Mouse (Mus musculus): ENCODE data around the gene Mef2c. TPM values are rescaled to one million over a fixed set of nuclear protein-coding genes. Genes with fewer than 3 reads are reported as not detected.

Mef2c gene
- polyA plus RNA-seq, 1 experiment from 2014 or later: 13.0 TPM

DNA sequence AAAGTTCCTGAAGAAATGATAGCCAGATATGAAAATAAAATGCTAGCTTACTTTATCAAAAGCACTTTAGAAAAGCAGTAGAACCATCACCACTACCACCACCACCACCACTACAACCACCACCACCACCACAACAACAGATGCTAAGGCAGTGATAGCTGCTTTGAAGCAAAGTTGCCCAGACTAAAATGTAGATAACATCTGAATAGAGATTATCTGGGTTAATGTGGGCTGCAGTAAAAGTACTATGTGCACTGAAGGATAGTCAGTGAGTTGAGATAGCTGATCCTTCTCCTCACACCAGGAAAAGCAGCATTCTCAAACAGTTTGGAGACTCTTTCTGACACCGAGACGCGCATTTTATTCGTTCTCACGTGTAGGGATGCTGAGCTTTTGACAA lies 87.1 kb downstream of the Mef2c start:
- Histone ChIP-seq H3K27ac (ENCODE audit: low read length) (no peak overlapping the region), H3K27me3 (ENCODE audit: control insufficient read depth, insufficient read depth, low read depth, low read length) (no peaks in the 10 kb centered on the region), H3K9ac (ENCODE audit: low read depth, low read length) (no peak overlapping the region), H3K4me1 (ENCODE audit: control insufficient read depth, low read depth, low read length) (no peaks in the 10 kb centered on the region; the same call in 1 of the 2 replicates), H3K36me3 (ENCODE audit: control insufficient read depth, insufficient read depth) (no peaks in the 10 kb centered on the region), H3K9me3 (replicated peaks; ENCODE audit: control insufficient read depth, low read length) (no peaks in the 10 kb centered on the region), H3K4me2 (ENCODE audit: low read depth, low read length) (no peak overlapping the region), H3K4me3 (ENCODE audit: low read depth, low read length) (no peak overlapping the region)
- WGBS (ENCODE audit: insufficient replicate concordance): 52% methylated on average over 5 of the region's 5 CpGs
- no peak for ATAC-seq (ENCODE audit: low read depth)

DNA sequence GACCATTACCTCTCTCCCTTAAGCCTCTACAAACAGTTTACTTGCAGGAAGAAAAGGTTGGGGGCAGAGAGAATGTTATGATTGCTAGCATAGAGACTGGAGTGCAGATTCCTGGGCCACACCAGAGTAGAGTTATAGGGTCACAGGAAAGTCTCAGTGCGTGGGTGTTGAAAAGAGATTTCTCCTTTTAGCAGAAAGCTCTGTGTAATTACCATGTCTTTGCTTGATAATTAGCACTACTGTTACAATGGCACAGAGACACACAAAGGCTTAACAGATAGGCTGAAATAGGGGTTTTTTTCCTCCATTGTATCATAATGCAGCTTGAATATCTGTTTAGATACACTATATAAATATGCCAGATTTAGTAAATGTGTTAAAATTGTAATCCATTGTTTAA lies 91.6 kb downstream of the Mef2c start:
- H3K36me3 ChIP-seq (ENCODE audit: control insufficient read depth, insufficient read depth): no peaks in the 10 kb centered on the region
- no peak for ATAC-seq (ENCODE audit: low read depth)
- H3K27me3 ChIP-seq (ENCODE audit: control insufficient read depth, insufficient read depth, low read depth, low read length): no peaks in the 10 kb centered on the region
- 70% methylated on average over 1 of the region's 1 CpGs for WGBS (ENCODE audit: insufficient replicate concordance)
- H3K9me3 ChIP-seq (replicated peaks; ENCODE audit: control insufficient read depth, low read length): no peaks in the 10 kb centered on the region
- no peak overlapping the region for H3K9ac ChIP-seq (ENCODE audit: low read depth, low read length)
- no peak overlapping the region for H3K4me2 ChIP-seq (ENCODE audit: low read depth, low read length)
- no peaks in the 10 kb centered on the region; the same call in 1 of the 2 replicates for H3K4me1 ChIP-seq (ENCODE audit: control insufficient read depth, low read depth, low read length)
- H3K4me3 ChIP-seq (ENCODE audit: low read depth, low read length): no peak overlapping the region
- H3K27ac ChIP-seq (ENCODE audit: low read length): no peak overlapping the region

DNA sequence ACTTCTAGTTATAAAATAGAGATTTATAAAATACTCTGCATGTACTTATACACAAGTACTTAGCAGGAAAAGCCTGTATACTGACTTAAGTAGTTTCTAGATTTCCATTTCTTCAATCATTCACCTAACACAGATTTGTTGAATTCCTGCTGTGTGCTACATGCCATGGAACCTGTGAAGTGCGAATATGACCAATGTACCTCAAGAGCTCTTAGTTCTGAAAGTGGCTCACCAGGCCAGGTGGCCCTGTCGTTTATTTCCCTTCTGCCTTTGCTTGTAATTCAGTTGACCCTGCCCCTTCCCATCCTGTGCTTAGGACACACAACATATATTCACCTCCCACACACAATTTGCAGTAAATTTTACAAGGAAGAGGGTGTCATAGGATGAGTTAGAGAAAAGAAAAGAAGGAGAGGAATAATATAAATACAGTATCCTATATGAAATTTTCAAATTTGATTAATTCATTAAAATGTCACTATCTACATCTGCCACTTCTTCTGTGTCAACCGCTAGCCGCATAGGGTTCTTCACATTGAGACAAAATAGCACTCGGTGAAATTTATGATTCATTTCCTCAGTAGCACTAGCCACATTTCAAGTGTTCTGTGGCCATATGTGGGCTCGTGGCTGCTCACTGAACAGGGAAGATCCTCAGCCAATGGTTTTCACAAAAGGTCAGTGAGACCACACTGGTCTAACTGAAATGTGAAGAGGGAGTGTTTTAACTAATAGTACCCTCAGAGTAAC lies 93.3 kb downstream of the Mef2c start:
- no peak overlapping the region for H3K4me2 ChIP-seq (ENCODE audit: low read depth, low read length)
- no peak overlapping the region for H3K27ac ChIP-seq (ENCODE audit: low read length)
- H3K36me3 ChIP-seq (ENCODE audit: control insufficient read depth, insufficient read depth): no peaks in the 10 kb centered on the region
- H3K4me1 ChIP-seq (ENCODE audit: control insufficient read depth, low read depth, low read length): no peaks in the 10 kb centered on the region
- no peaks in the 10 kb centered on the region for H3K27me3 ChIP-seq (ENCODE audit: control insufficient read depth, insufficient read depth, low read depth, low read length)
- no peak overlapping the region for H3K4me3 ChIP-seq (ENCODE audit: low read depth, low read length)
- ATAC-seq (ENCODE audit: low read depth): no peak
- H3K9me3 ChIP-seq (replicated peaks; ENCODE audit: control insufficient read depth, low read length): no peaks in the 10 kb centered on the region
- WGBS (ENCODE audit: insufficient replicate concordance): 63% methylated on average over 6 of the region's 6 CpGs
- H3K9ac ChIP-seq (ENCODE audit: low read depth, low read length): no peak overlapping the region

DNA sequence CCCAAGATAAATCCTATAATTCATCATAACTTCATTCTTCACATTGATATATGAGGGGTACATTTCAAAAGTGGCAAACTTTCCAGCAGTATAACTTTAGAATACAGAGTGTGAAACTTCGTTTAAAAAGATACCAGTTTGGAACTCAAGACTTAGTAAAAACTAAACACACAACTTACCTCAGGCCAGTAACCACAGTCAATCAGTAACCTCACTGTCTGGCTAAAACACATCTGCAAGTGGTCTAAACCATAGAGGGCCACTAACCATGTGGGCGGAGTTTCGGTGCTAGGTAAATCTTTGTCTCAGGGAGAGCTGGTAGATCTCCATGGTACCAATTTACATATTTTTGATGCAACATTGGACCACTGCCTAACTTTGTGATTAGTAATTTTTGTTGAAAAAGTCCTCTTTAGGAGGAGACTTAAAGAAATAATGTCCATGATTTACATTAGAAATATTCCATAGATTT lies 93.9 kb downstream of the Mef2c start:
- ATAC-seq (ENCODE audit: low read depth): no peak
- H3K36me3 ChIP-seq (ENCODE audit: control insufficient read depth, insufficient read depth): no peaks in the 10 kb centered on the region
- no peaks in the 10 kb centered on the region for H3K27me3 ChIP-seq (ENCODE audit: control insufficient read depth, insufficient read depth, low read depth, low read length)
- H3K27ac ChIP-seq (ENCODE audit: low read length): no peak overlapping the region
- no peaks in the 10 kb centered on the region for H3K4me1 ChIP-seq (ENCODE audit: control insufficient read depth, low read depth, low read length)
- no peaks in the 10 kb centered on the region for H3K9me3 ChIP-seq (replicated peaks; ENCODE audit: control insufficient read depth, low read length)
- H3K4me2 ChIP-seq (ENCODE audit: low read depth, low read length): no peak overlapping the region
- no peak overlapping the region for H3K9ac ChIP-seq (ENCODE audit: low read depth, low read length)
- WGBS (ENCODE audit: insufficient replicate concordance): 77% methylated on average over 3 of the region's 3 CpGs
- H3K4me3 ChIP-seq (ENCODE audit: low read depth, low read length): no peak overlapping the region

DNA sequence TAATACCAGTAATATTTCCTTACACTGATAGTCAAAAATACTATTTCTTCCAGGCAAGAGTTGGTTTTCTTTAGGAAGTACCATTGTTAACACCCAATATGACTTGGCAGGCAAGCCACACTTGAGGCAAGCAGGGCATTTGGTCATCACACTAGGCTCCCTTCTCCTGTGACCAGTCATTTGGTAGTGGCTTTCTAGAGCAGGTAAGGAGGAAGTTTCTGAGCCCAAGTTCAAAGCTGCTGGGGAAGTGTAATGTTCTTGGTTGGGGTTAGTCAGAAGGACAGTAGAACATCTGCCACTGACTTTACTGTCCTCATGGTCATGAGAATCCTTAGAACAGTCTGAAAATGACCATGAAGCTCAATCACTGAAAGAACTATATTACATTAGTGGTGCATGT lies 96.5 kb downstream of the Mef2c start:
- Histone ChIP-seq H3K4me2 (ENCODE audit: low read depth, low read length) (no peak overlapping the region), H3K4me3 (ENCODE audit: low read depth, low read length) (no peak overlapping the region), H3K4me1 (ENCODE audit: control insufficient read depth, low read depth, low read length) (no peaks in the 10 kb centered on the region), H3K27ac (ENCODE audit: low read length) (no peak overlapping the region), H3K9me3 (replicated peaks; ENCODE audit: control insufficient read depth, low read length) (no peaks in the 10 kb centered on the region), H3K9ac (ENCODE audit: low read depth, low read length) (no peak overlapping the region), H3K36me3 (ENCODE audit: control insufficient read depth, insufficient read depth) (no peaks in the 10 kb centered on the region), H3K27me3 (ENCODE audit: control insufficient read depth, insufficient read depth, low read depth, low read length) (no peaks in the 10 kb centered on the region)
- ATAC-seq (ENCODE audit: low read depth): no peak

DNA sequence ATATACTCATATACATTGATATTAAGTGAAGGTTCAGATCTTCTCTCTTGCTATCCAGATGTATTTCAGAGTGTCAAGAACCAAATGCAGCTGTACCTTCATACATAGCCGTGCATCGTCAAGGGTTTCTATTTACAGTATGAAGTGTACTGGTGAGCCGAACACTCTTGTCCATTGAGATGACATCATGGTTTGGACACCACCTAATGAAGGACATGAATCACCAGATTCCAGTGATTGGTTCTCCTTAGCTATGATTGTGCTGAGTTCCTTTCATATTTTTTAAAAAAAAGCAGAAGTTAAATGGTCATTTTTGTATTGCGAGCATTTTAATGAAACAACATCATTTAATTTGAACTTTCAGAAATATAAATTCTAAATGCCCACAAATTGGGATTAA lies 97.9 kb downstream of the Mef2c start:
- Histone ChIP-seq H3K4me3 (ENCODE audit: low read depth, low read length) (no peak overlapping the region), H3K9ac (ENCODE audit: low read depth, low read length) (no peak overlapping the region), H3K4me2 (ENCODE audit: low read depth, low read length) (no peak overlapping the region), H3K36me3 (ENCODE audit: control insufficient read depth, insufficient read depth) (no peaks in the 10 kb centered on the region), H3K27ac (ENCODE audit: low read length) (no peak overlapping the region), H3K27me3 (ENCODE audit: control insufficient read depth, insufficient read depth, low read depth, low read length) (no peaks in the 10 kb centered on the region), H3K9me3 (replicated peaks; ENCODE audit: control insufficient read depth, low read length) (no peaks in the 10 kb centered on the region), H3K4me1 (ENCODE audit: control insufficient read depth, low read depth, low read length) (no peaks in the 10 kb centered on the region)
- ATAC-seq (ENCODE audit: low read depth): no peak
- WGBS (ENCODE audit: insufficient replicate concordance): 74% methylated on average over 4 of the region's 4 CpGs

DNA sequence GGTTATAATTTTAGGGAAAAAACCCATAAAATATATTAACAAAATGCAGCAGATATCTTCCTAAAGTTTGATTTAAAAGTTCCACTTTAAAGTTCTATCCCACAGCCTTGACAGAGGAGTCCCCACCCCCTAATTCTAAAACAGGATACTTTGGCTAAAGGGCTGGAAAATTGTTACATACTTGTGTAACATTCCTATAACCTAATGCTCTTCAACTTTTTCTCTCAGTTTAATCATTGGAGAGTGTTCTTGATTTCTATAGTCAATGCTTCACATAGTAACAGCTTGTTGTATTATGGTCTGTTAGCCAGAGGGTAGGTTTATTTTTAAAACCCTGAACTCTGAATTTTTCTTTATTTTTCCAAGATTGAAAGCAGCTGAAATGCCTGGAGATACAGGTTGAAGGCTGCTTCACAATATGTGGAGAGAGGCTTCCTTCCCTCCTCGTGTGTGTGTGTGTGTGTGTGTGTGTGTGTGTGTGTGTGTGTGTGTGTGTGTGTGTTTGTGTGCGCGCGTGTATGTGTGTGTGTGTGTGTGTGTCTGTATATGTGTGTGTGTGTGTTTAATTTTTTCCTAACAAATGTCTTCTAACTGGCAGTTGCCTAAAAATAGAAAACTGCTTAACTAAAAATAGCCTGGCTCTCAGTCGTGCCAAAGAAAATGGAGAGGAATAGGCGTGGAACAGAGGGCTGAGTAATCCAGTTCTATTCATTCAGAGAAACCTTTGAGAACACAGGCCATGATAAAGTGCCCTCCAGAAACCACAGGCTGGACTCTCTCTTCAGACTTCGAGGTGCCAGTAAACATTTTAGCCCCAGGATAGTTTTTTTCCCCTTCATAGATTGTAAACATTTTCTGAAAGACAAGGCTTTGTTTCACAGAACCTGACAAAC lies 99.8 kb downstream of the Mef2c start:
- no peak for ATAC-seq (ENCODE audit: low read depth)
- Histone ChIP-seq H3K9ac (ENCODE audit: low read depth, low read length) (no peak overlapping the region), H3K4me1 (ENCODE audit: control insufficient read depth, low read depth, low read length) (no peaks in the 10 kb centered on the region; the same call in 1 of the 2 replicates), H3K27me3 (ENCODE audit: control insufficient read depth, insufficient read depth, low read depth, low read length) (no peaks in the 10 kb centered on the region), H3K36me3 (ENCODE audit: control insufficient read depth, insufficient read depth) (no peaks in the 10 kb centered on the region), H3K4me3 (ENCODE audit: low read depth, low read length) (no peak overlapping the region), H3K4me2 (ENCODE audit: low read depth, low read length) (no peak overlapping the region), H3K27ac (ENCODE audit: low read length) (no peak overlapping the region; the same call in 1 of the 2 replicates), H3K9me3 (replicated peaks; ENCODE audit: control insufficient read depth, low read length) (no peaks in the 10 kb centered on the region)
- WGBS (ENCODE audit: insufficient replicate concordance): 40% methylated on average over 7 of the region's 7 CpGs

DNA sequence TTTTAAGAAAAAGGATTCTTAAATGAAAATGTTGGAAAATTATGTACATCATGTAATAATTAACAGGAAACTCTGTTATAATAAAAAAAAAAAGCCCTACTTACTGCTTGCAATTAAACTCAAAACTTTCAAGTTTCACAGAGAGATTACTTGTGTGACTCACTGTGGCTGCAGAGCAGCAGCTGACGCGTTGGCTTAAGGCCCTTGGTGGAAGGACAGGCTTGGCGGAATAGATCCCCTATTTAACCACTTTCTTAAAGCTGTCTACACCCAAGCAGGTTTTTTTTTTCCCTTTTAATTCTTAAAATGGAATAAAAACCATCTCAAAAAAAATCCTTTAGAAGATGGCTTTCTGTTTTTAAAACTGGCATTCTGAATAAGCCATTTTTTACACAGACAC lies 100.5 kb downstream of the Mef2c start:
- H3K4me2 ChIP-seq (ENCODE audit: low read depth, low read length): no peak overlapping the region
- ATAC-seq (ENCODE audit: low read depth): no peak
- no peak overlapping the region for H3K4me3 ChIP-seq (ENCODE audit: low read depth, low read length)
- H3K27ac ChIP-seq (ENCODE audit: low read length): no peak overlapping the region
- no peak overlapping the region for H3K9ac ChIP-seq (ENCODE audit: low read depth, low read length)
- no peaks in the 10 kb centered on the region for H3K27me3 ChIP-seq (ENCODE audit: control insufficient read depth, insufficient read depth, low read depth, low read length)
- no peaks in the 10 kb centered on the region; the same call in 1 of the 2 replicates for H3K4me1 ChIP-seq (ENCODE audit: control insufficient read depth, low read depth, low read length)
- no peaks in the 10 kb centered on the region for H3K36me3 ChIP-seq (ENCODE audit: control insufficient read depth, insufficient read depth)
- WGBS (ENCODE audit: insufficient replicate concordance): 55% methylated on average over 3 of the region's 3 CpGs
- no peaks in the 10 kb centered on the region for H3K9me3 ChIP-seq (replicated peaks; ENCODE audit: control insufficient read depth, low read length)

DNA sequence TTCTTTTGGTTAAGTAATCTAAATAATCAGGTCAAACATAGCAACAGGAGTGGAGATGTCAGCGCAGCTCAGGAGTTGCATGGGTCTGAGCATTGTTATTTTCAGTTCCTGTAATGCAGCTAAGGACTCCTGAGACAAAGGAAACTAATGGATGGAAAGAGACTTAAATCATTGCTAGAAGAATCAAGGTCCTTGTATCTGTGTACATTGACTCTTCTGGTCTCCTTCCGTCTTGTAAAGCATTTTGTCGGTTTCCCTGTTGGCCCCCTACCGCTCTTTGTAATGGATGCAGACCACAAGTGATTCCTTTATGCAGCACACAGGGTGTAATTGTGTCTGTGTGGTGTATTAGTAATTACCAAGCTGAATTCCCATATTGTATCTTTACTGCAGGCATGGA lies 101.0 kb downstream of the Mef2c start:
- no peaks in the 10 kb centered on the region for H3K27me3 ChIP-seq (ENCODE audit: control insufficient read depth, insufficient read depth, low read depth, low read length)
- H3K4me2 ChIP-seq (ENCODE audit: low read depth, low read length): no peak overlapping the region
- no peak overlapping the region for H3K27ac ChIP-seq (ENCODE audit: low read length)
- 74% methylated on average over 4 of the region's 4 CpGs for WGBS (ENCODE audit: insufficient replicate concordance)
- H3K36me3 ChIP-seq (ENCODE audit: control insufficient read depth, insufficient read depth): no peaks in the 10 kb centered on the region
- no peak overlapping the region for H3K4me3 ChIP-seq (ENCODE audit: low read depth, low read length)
- H3K4me1 ChIP-seq (ENCODE audit: control insufficient read depth, low read depth, low read length): no peaks in the 10 kb centered on the region; the same call in 1 of the 2 replicates
- no peak overlapping the region for H3K9ac ChIP-seq (ENCODE audit: low read depth, low read length)
- no peaks in the 10 kb centered on the region for H3K9me3 ChIP-seq (replicated peaks; ENCODE audit: control insufficient read depth, low read length)
- ATAC-seq (ENCODE audit: low read depth): no peak

All from liver, embryonic 16.5 days (tissue).